Comparison of ENCODE assay signal across 24 mouse cellular contexts in genomic region chr5:100568177-100568576, GRCm38 (mm10). TPM values are rescaled to one million over a fixed set of nuclear protein-coding genes. Genes with fewer than 3 reads are reported as not detected.
DNase-seq lines count a peak whose midpoint lies in the region; ATAC-seq and TF ChIP-seq lines count a peak whose summit lies in the region.
"Had no signal": no experiment of that assay in that cellular context is flagged by ENCODE, and none has a peak within 500 bp of the region (broad histone marks: within the 10 kb centered on the region; RNA-seq: fewer than 3 reads in every experiment).

No protein-coding gene starts in this region.

- H3K27ac ChIP-seq in kidney, postnatal 0 days, result peak overlapping the region; percentile 82; the same call in 1 of the 2 replicates
- H3K27ac ChIP-seq in MEL (ENCODE audit: control insufficient read depth, low read depth, low read length), result peak overlapping the region; percentile 85
- H3K27ac ChIP-seq in intestine, embryonic 15.5 days, result peak overlapping the region; percentile 80
- peak overlapping the region; percentile 1; the same call in 1 of the 2 replicates for H3K27ac ChIP-seq in stomach, embryonic 14.5 days (ENCODE audit: low read length)
- H3K27ac ChIP-seq: forebrain, embryonic 12.5 days; hindbrain, embryonic 10.5 days; hindbrain, postnatal 0 days; limb, embryonic 12.5 days; neural tube, embryonic 15.5 days had no signal

- ATAC-seq in kidney, postnatal 0 days (replicated peaks; ENCODE audit: low FRiP score, low read depth), result no peak
- ATAC-seq in intestine, embryonic 15.5 days, result peak; percentile 42
- ATAC-seq in stomach, embryonic 14.5 days (ENCODE audit: insufficient number of reproducible peaks, insufficient read depth, low FRiP score, low read depth), result no peak; the same call in 1 of the 2 replicates
- ATAC-seq in erythroblast, adult 5-6 weeks (replicated peaks; ENCODE audit: low FRiP score, poor library complexity, severe bottlenecking), result no peak
- ATAC-seq: hindbrain, postnatal 0 days had no signal

- TF ChIP-seq CTCF in kidney, postnatal 0 days (IDR thresholded peaks at IDR 0.05; ENCODE audit: low read depth), result no peak
- no peak for TF ChIP-seq CTCF in MEL (IDR thresholded peaks at IDR 0.05 in 2 of 3, conservative IDR thresholded peaks at IDR 0.05 in 1 of 3; ENCODE audit: control insufficient read depth in 1 of 3, insufficient read depth in 1 of 3, low read depth in 2 of 3, low read length in 3 of 3, poor library complexity in 1 of 3, severe bottlenecking in 1 of 3)

- no peaks in the 10 kb centered on the region for H3K27me3 ChIP-seq in kidney, postnatal 0 days (ENCODE audit: insufficient read depth, low read length)
- H3K27me3 ChIP-seq in MEL (ENCODE audit: control insufficient read depth in 1 of 2, insufficient read depth in 2 of 2, low read length in 2 of 2), result no peaks in the 10 kb centered on the region
- no peaks in the 10 kb centered on the region for H3K27me3 ChIP-seq in intestine, embryonic 15.5 days (replicated peaks)
- no peaks in the 10 kb centered on the region for H3K27me3 ChIP-seq in stomach, embryonic 14.5 days (ENCODE audit: control insufficient read depth, insufficient read depth, low read length)
- H3K27me3 ChIP-seq: forebrain, embryonic 12.5 days; limb, embryonic 12.5 days; neural tube, embryonic 15.5 days had no signal

- no peak overlapping the region for H3K9ac ChIP-seq in kidney, postnatal 0 days (ENCODE audit: low read depth, low read length)
- H3K9ac ChIP-seq in MEL (ENCODE audit: control insufficient read depth, low read depth, low read length, poor library complexity, severe bottlenecking), result peak overlapping the region; percentile 69
- H3K9ac ChIP-seq in intestine, embryonic 15.5 days, result no peak overlapping the region
- no peak overlapping the region for H3K9ac ChIP-seq in stomach, embryonic 14.5 days (replicated peaks; ENCODE audit: low read depth, low read length)
- H3K9ac ChIP-seq: forebrain, embryonic 12.5 days; limb, embryonic 12.5 days; neural tube, embryonic 15.5 days had no signal

- TF ChIP-seq EP300 in MEL (IDR thresholded peaks at IDR 0.05; ENCODE audit: low read depth in 1 of 2, low read length in 2 of 2), result peak; percentile 59 to 82; a peak in 3 of 4 replicates

- peaks cover 20% of the 10 kb centered on the region for H3K4me1 ChIP-seq in kidney, postnatal 0 days (replicated peaks; ENCODE audit: insufficient read depth, low read length)
- H3K4me1 ChIP-seq in MEL (ENCODE audit: control insufficient read depth in 1 of 2, insufficient read depth in 2 of 2, low read length in 2 of 2), result peaks cover 8 to 22% of the 10 kb centered on the region in 2 experiments
- 0 out of 2 replicates have a peak, but pooled peaks cover 8% of the 10 kb centered on the region for H3K4me1 ChIP-seq in intestine, embryonic 15.5 days (replicated peaks)
- peaks cover 26% of the 10 kb centered on the region for H3K4me1 ChIP-seq in stomach, embryonic 14.5 days (ENCODE audit: control insufficient read depth, insufficient read depth, low read length)
- H3K4me1 ChIP-seq: forebrain, embryonic 12.5 days; limb, embryonic 12.5 days; neural tube, embryonic 15.5 days had no signal

- H3K36me3 ChIP-seq in kidney, postnatal 0 days (ENCODE audit: insufficient read depth, low read length), result no peaks in the 10 kb centered on the region
- peaks cover 0 to 28% of the 10 kb centered on the region in 2 experiments; a peak in 2 of 4 replicates for H3K36me3 ChIP-seq in MEL (ENCODE audit: control insufficient read depth in 1 of 2, insufficient read depth in 2 of 2, low read length in 2 of 2)
- 0 out of 2 replicates have a peak, but pooled peaks cover under 1% of the 10 kb centered on the region for H3K36me3 ChIP-seq in intestine, embryonic 15.5 days
- H3K36me3 ChIP-seq in stomach, embryonic 14.5 days (ENCODE audit: control insufficient read depth, insufficient read depth, low read length), result no peaks in the 10 kb centered on the region
- H3K36me3 ChIP-seq: forebrain, embryonic 12.5 days; hindbrain, embryonic 10.5 days; limb, embryonic 12.5 days; neural tube, embryonic 15.5 days had no signal

- no peak for TF ChIP-seq RAD21 in MEL (IDR thresholded peaks at IDR 0.05; ENCODE audit: low read depth, low read length)

- 36% methylated on average over 8 of the region's 8 CpGs for WGBS in kidney, postnatal 0 days
- 51% methylated on average over 8 of the region's 8 CpGs for WGBS in intestine, embryonic 15.5 days
- 49% methylated on average over 8 of the region's 8 CpGs for WGBS in stomach, embryonic 14.5 days

- no peak for TF ChIP-seq POLR2A in MEL (IDR thresholded peaks at IDR 0.05; ENCODE audit: control insufficient read depth in 1 of 2, insufficient read depth in 1 of 2, low read depth in 1 of 2, low read length in 2 of 2, poor library complexity in 1 of 2)

- DNase-seq in kidney, postnatal 0 days (ENCODE audit: low spot score), result no peak
- no peak for DNase-seq in kidney, postnatal 10 days
- DNase-seq in MEL (ENCODE audit: low read depth, low spot score), result peak; percentile 45
- DNase-seq in heart, adult 9 months (ENCODE audit: low spot score in 2 of 2), result no peak
- DNase-seq in urinary bladder, postnatal 4 days (ENCODE audit: low spot score in 2 of 2), result no peak
- DNase-seq: adrenal gland, postnatal 36 days; B cell, adult 2 months; cerebellum, adult 11 months; cerebellum, postnatal 14 days; gastrocnemius, postnatal 25 days; lung, postnatal 10 days; right cerebral cortex, adult 18-20 months; right cerebral cortex, postnatal 4 days had no signal

- H3K4me2 ChIP-seq in kidney, postnatal 0 days (ENCODE audit: low read length), result peak overlapping the region; percentile 6
- peak overlapping the region; percentile 53 for H3K4me2 ChIP-seq in intestine, embryonic 15.5 days (replicated peaks)
- no peak overlapping the region for H3K4me2 ChIP-seq in stomach, embryonic 14.5 days (replicated peaks; ENCODE audit: low read depth, low read length)
- H3K4me2 ChIP-seq: forebrain, embryonic 12.5 days; limb, embryonic 12.5 days; midbrain, embryonic 11.5 days; neural tube, embryonic 15.5 days had no signal

- H3K4me3 ChIP-seq in kidney, postnatal 0 days (replicated peaks; ENCODE audit: low read depth, low read length), result no peak overlapping the region
- H3K4me3 ChIP-seq in MEL (ENCODE audit: control insufficient read depth in 1 of 2, insufficient read depth in 1 of 2, low read depth in 2 of 2, low read length in 2 of 2), result peak overlapping the region; percentile 3 to 40; a peak in 3 of 4 replicates
- peak overlapping the region; percentile 14; the same call in 1 of the 2 replicates for H3K4me3 ChIP-seq in intestine, embryonic 15.5 days (replicated peaks)
- H3K4me3 ChIP-seq in stomach, embryonic 14.5 days (ENCODE audit: low read depth, low read length), result no peak overlapping the region
- H3K4me3 ChIP-seq: erythroblast, embryonic 14.5 days; forebrain, embryonic 12.5 days; hindbrain, embryonic 10.5 days; limb, embryonic 12.5 days; neural tube, embryonic 15.5 days had no signal

- no peaks in the 10 kb centered on the region for H3K79me2 ChIP-seq in MEL (ENCODE audit: control insufficient read depth, insufficient read depth, low read length, poor library complexity)

- H3K9me3 ChIP-seq in kidney, postnatal 0 days (replicated peaks; ENCODE audit: low read length), result no peaks in the 10 kb centered on the region
- H3K9me3 ChIP-seq in MEL (replicated peaks; ENCODE audit: insufficient read depth, low read length), result no peaks in the 10 kb centered on the region
- H3K9me3 ChIP-seq in intestine, embryonic 15.5 days, result no peaks in the 10 kb centered on the region
- no peaks in the 10 kb centered on the region for H3K9me3 ChIP-seq in stomach, embryonic 14.5 days (ENCODE audit: control insufficient read depth, low read depth, low read length)
- H3K9me3 ChIP-seq: forebrain, embryonic 12.5 days; hindbrain, embryonic 10.5 days; limb, embryonic 12.5 days; neural tube, embryonic 15.5 days had no signal

TF ChIP-seq in MEL, 35 proteins besides CTCF, POLR2A, EP300 and RAD21 (continues in another document):
- no peak for TF ChIP-seq POLR2AphosphoS2 (IDR thresholded peaks at IDR 0.05; ENCODE audit: low read length)
- no peak for TF ChIP-seq CHD1 (IDR thresholded peaks at IDR 0.05; ENCODE audit: low read depth, low read length)
- TF ChIP-seq TBP (IDR thresholded peaks at IDR 0.05; ENCODE audit: low read depth, low read length), result no peak
- TF ChIP-seq MEF2A (IDR thresholded peaks at IDR 0.05; ENCODE audit: extremely low read depth, insufficient replicate concordance, low read depth, low read length, poor library complexity, severe bottlenecking), result no peak
- TF ChIP-seq E2F4 (IDR thresholded peaks at IDR 0.05; ENCODE audit: borderline replicate concordance, low read depth, low read length), result no peak
- no peak for TF ChIP-seq USF2 (IDR thresholded peaks at IDR 0.05; ENCODE audit: borderline replicate concordance in 1 of 2, insufficient read depth in 1 of 2, low read depth in 1 of 2, low read length in 2 of 2)
- 0 out of 2 replicates have a peak, but pooled peaks have one; percentile 28 for TF ChIP-seq HCFC1 (IDR thresholded peaks at IDR 0.05; ENCODE audit: low read depth, low read length)
- TF ChIP-seq ZKSCAN1 (IDR thresholded peaks at IDR 0.05; ENCODE audit: low read depth, low read length), result no peak
- peak; percentile 57; the same call in 1 of the 2 replicates for TF ChIP-seq MAX (IDR thresholded peaks at IDR 0.05; ENCODE audit: low read length)
- peak; percentile 81; the same call in 1 of the 2 replicates for TF ChIP-seq MXI1 (IDR thresholded peaks at IDR 0.05; ENCODE audit: low read depth, low read length)

RNA-seq across cellular contexts. Expression of gene Plac8, which starts 3.9 kb away (rescaled TPM):
- 146 and 169 TPM in 2 replicates for polyA plus RNA-seq in kidney, postnatal 0 days (2015; fragmentation: Nextera tagmentation; extraction: Ambion mirVana)
- total RNA-seq in MEL (2012; rRNA removed), result 4.9 and 7.1 TPM in 2 replicates
- polyA plus RNA-seq in MEL (2012; ENCODE audit: insufficient read depth in 1 of 2, insufficient read length in 2 of 2, low read depth in 1 of 2, low replicate concordance in 2 of 2, missing spikeins in 1 of 2), result 10 to 100 TPM in 1 of 2 experiments, not detected in 1; 10.6 TPM
- polyA plus RNA-seq in intestine, embryonic 15.5 days (2015; fragmentation: Nextera tagmentation; extraction: Ambion mirVana), result 349 and 408 TPM in 2 replicates
- polyA plus RNA-seq in stomach, embryonic 14.5 days (2014; fragmentation: Nextera tagmentation; extraction: Ambion mirVana), result 148 and 159 TPM in 2 replicates
- 479 and 590 TPM in 2 replicates for total RNA-seq in erythroblast, adult 5-6 weeks (2015; ENCODE audit: low replicate concordance)
- total RNA-seq in erythroblast, adult 5-6 weeks (2017; ENCODE audit: low replicate concordance), result 231 and 307 TPM in 2 replicates
- total RNA-seq: left cerebral cortex, postnatal 14 days had no signal

RNA-seq across cellular contexts. Expression of gene Cops4, which starts 50.1 kb away (rescaled TPM):
- 142 and 156 TPM in 2 replicates for polyA plus RNA-seq in kidney, postnatal 0 days (2015; fragmentation: Nextera tagmentation; extraction: Ambion mirVana)
- 142 and 143 TPM in 2 replicates for total RNA-seq in MEL (2012; rRNA removed)
- polyA plus RNA-seq in MEL (2012; ENCODE audit: insufficient read depth in 1 of 2, insufficient read length in 2 of 2, low read depth in 1 of 2, low replicate concordance in 2 of 2, missing spikeins in 1 of 2), result 100 to 1,000 TPM; 112 to 626 TPM
- 164 and 170 TPM in 2 replicates for polyA plus RNA-seq in intestine, embryonic 15.5 days (2015; fragmentation: Nextera tagmentation; extraction: Ambion mirVana)
- polyA plus RNA-seq in stomach, embryonic 14.5 days (2014; fragmentation: Nextera tagmentation; extraction: Ambion mirVana), result 187 and 188 TPM in 2 replicates
- 19.4 and 27.5 TPM in 2 replicates for total RNA-seq in erythroblast, adult 5-6 weeks (2015; ENCODE audit: low replicate concordance)
- total RNA-seq in erythroblast, adult 5-6 weeks (2017; ENCODE audit: low replicate concordance), result 19.7 and 30.5 TPM in 2 replicates

Comparison
In these comparisons a context has a peak if more than half of its experiments do, and no peak if none do; other contexts are left out.
1. H3K27ac ChIP-seq: peak in every context shown above with its lines; median percentile 85 in MEL; 82 in kidney, postnatal 0 days; 80 in intestine, embryonic 15.5 days; 1 in stomach, embryonic 14.5 days.
2. H3K4me3 ChIP-seq: peak in MEL (2 of 2) and intestine, embryonic 15.5 days (single experiment); none in kidney, postnatal 0 days (single experiment) and stomach, embryonic 14.5 days (single experiment).
3. RNA of gene Plac8, which starts 3.9 kb away (polyA plus RNA-seq): 349 to 408 TPM in intestine, embryonic 15.5 days, 146 to 169 TPM in kidney, postnatal 0 days and 148 to 159 TPM in stomach, embryonic 14.5 days; 10.6 TPM in MEL; every median in the first group is over 10 times any median in the second.